Mouse (Mus musculus) 416B (cell line): ENCODE data around the gene Nras.
A peak's percentile ranks its signal among the peaks of the same experiment; 100 is the strongest.

Experiments
- DNase-seq: peaks from one replicate; pipeline ENCODE4 v3.0.0; 2011; ENCODE audit warnings: low read depth

The Nras gene

GRCm38 (mm10) chr3:103058207-103059157 is at the start of gene Nras:
Nras (plus strand) TSS chr3:103058285.
- DNase-seq: peak; percentile 94

GRCm38 (mm10) chr3:103017350-103017749 is 40.7 kb upstream of the Nras start:
- peak; percentile 54 for DNase-seq

GRCm38 (mm10) chr3:103019462-103019861 is 38.6 kb upstream of the Nras start:
- DNase-seq: no peak

GRCm38 (mm10) chr3:103020249-103020942 is 37.7 kb upstream of the Nras start, which contains the start of gene Csde1:
Csde1 (plus strand) TSS chr3:103020426.
- DNase-seq: peak; percentile 99

GRCm38 (mm10) chr3:103020943-103021638 is 37.0 kb upstream of the Nras start:
- peak; percentile 94 for DNase-seq

GRCm38 (mm10) chr3:103026174-103026573 is 31.9 kb upstream of the Nras start:
- peak; percentile 54 for DNase-seq

GRCm38 (mm10) chr3:103040285-103040684 is 17.8 kb upstream of the Nras start:
- no peak for DNase-seq

GRCm38 (mm10) chr3:103040861-103041379 is 17.2 kb upstream of the Nras start:
- no peak for DNase-seq

GRCm38 (mm10) chr3:103056016-103056595 is 2.0 kb upstream of the Nras start:
- DNase-seq: no peak

GRCm38 (mm10) chr3:103057752-103058151 is 333 bp upstream of the Nras start:
- DNase-seq: no peak

- DNase-seq: no peak
These were observed 8.8 kb downstream of the Nras start for GRCm38 (mm10) chr3:103066927-103067326.

GRCm38 (mm10) chr3:103068971-103069370 is 10.9 kb downstream of the Nras start:
- DNase-seq: peak; percentile 39

- DNase-seq: no peak
These were observed 15.7 kb downstream of the Nras start, which contains the start of gene Ampd1 for GRCm38 (mm10) chr3:103073771-103074170. Ampd1 (plus strand) TSS chr3:103074014.

GRCm38 (mm10) chr3:103075871-103076270 is 17.8 kb downstream of the Nras start:
- DNase-seq: no peak

GRCm38 (mm10) chr3:103076476-103076875 is 18.4 kb downstream of the Nras start:
- DNase-seq: no peak

GRCm38 (mm10) chr3:103079301-103079700 is 21.2 kb downstream of the Nras start:
- no peak for DNase-seq

- no peak for DNase-seq
These were observed 23.0 kb downstream of the Nras start for GRCm38 (mm10) chr3:103081051-103081450.

- DNase-seq: no peak
These were observed 23.9 kb downstream of the Nras start for GRCm38 (mm10) chr3:103081861-103082453.

- DNase-seq: no peak
These were observed 24.7 kb downstream of the Nras start for GRCm38 (mm10) chr3:103082761-103083160.

- DNase-seq: no peak
These were observed 27.9 kb downstream of the Nras start for GRCm38 (mm10) chr3:103085986-103086385.

- no peak for DNase-seq
These were observed 33.7 kb downstream of the Nras start for GRCm38 (mm10) chr3:103091753-103092152.
